Mouse (Mus musculus) 3T3-L1 (cell line): ENCODE results near the gene Fbxo40.

Source experiments
- DNase-seq: peaks from one replicate; pipeline ENCODE4 v3.0.0-alpha.2; 2015; ENCODE audit warnings: low read depth, low spot score

Gene Fbxo40

DNA sequence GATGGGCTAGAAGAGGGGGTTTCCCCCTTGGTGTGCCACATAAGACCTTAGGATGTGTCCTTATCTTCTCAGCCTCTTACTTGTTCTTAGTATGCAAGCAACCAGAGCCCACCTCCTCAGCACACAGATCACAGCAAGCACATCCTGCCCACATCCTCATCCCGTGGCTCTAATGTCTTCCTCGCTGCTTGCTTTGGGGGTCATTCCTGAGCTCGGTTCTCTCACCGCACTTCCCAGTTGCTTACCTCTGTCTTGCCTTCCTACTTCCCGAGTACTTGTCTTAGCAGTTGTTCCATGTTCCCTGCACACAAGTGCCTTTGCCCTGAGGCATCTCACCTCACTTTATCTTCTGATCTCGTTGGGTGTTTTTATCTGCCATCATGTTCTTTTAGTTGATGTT, 68.3 kb downstream of the Fbxo40 start:
- no peak for DNase-seq

DNA sequence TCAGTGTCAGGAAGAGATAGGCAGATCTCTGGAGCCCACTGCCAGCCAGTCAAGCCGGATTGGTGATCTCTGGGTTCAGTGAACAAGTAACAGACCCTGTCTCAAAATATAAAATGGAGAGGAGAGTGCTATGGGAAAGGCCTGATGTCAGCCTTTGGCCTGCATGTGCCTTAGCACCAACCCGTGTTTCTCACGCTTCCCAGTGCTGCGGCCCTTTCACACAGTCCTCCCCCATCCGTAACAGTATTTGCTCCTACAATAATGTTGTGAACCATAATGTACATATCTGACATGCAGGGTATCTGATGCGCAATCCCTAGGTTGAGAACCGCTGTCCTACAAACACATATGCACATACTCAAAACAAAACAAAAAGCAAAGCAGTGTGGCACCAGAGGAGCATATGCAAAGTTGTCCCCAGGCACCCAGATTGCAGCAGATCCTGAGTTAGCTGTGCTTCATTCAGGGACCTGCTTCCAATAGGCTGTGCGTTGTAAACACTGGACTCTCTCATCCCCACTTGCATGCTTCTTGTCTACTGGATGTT, 69.1 kb downstream of the Fbxo40 start:
- DNase-seq = no peak

DNA sequence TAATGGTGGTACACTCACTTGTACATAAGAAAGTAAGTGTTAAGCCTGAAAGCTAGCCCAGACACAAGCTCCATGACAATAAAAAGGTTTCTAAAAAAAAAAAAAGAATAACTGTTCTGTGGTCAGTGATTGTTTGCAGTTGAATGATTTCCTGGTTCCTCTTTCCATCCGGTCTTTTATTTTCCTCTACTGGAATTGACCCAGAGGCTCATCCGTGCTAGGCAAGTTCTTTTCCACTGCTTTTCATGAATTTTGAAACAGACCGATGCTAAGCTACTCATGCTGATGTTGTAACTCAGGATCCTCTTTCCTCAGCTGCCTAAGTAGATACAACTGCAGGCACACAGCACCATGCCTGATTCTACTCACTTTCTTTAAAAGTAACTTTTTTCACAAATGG, 69.9 kb downstream of the Fbxo40 start:
- no peak for DNase-seq

DNA sequence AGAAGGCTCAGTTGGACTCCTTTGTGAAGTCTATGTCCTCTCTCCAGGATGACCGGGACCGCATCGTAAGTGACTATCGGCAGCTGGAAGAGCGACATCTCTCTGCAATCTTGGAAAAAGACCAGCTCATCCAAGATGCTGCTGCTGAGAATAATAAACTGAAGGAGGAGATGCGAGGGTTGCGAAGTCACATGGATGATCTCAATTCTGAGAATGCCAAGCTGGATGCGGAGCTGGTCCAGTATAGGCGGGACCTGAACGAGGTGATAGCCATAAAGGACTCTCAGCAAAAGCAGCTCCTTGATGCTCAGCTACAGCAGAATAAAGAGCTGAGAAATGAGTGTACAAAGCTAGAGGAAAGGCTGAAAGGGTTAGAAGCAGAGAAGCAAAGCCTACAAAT, 71.8 kb downstream of the Fbxo40 start:
- DNase-seq = no peak

DNA sequence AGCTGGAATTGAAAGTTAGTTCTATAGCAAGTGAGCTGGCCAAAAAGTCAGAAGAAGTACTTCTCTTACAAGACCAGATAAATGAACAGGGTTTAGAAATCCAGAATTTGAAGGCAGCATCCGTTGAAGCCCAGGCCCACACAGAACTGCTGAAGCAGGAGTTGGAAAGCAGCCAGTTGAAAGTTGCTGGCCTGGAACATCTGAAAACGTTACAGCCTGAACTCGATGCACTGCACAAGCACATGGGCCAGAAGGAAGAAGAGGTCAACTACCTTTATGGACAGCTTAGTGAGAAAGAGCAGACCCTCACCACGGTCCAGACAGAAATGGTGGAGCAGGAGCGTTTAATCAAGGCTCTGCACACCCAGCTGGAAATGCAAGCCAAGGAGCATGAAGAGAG, 76.1 kb downstream of the Fbxo40 start:
- DNase-seq = no peak
